Mouse (Mus musculus): ENCODE measurements around the gene Dse. TPM values are rescaled to one million over a fixed set of nuclear protein-coding genes. Genes with fewer than 3 reads are reported as not detected.

The Dse gene
- polyA plus RNA-seq (2012; rRNA removed): 5.5 and 7.3 TPM in 2 replicates

DNA sequence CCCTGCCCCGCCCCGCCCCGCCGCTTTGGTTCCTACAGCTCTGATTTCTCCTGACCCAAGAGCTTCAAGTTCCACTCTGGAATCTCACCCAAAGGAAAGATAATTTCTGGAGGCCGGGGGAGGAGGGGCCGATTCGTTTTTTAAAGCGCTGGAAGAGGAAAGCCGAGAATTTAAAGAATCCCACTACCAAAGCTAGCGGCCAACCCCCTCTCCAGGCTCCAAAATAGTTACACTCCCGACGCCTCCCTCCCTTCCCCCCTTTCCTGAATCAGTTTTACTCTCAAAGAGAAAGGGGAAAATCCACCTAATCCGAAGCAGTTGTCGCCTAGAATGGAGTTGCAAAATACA, at the start of gene Dse:
TSS of gene Dse (minus strand) at position 213 of the 348 bp plus-strand sequence.

DNA sequence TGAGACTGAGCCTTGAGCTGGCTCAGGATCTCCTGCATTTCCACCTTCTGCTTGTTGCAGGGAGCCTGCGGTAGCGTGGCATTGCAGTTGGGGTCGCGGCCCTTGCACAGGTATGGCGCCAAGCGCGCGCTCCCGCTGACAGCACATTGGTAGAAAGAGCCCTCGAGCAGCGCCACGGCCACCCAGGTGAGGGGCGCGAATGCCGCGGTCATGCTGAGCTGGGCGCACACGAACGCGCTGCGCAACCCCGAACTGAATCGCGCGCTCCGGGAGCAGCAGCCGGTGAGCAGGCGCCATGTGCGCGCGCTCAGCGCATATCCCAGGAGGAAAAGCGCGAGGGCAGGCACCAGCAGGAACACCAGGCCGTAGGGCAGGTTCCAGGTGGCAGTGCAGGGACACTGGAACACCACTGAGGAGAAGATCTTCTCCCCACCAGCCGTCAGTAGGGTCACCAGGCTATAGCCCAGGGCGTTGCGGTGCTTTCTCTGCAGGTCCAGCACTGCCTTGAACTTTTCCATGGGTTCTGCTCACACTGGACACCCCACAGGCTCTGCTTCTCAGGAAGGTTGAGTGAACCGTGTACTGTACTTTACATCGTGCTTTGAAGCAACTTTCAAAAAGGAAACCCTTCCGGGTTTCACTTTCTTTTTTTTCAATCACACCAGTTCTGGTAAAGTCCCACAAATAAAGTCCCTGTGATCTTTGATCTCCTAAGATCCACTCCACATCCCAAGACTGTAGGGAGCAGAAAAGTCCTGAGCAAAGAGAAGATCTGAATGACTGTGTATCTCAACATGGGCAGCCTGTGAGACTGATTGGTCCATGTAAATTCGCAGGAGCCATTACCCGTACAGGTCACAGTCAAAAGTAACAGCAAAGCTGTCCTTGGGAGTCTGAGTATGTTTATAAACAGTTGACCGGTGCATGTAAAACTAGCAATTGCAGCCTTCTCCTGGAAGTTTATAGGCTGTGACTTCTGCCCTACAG, 79.8 kb downstream of the Dse start, which contains the start of gene Calhm6:
TSS of gene Calhm6 (minus strand) at position 593 of the 987 bp plus-strand sequence.

Other genes starting within 250 kb of the Dse start
- 70.7 and 83.6 TPM in 2 replicates for gene Rwdd1, start 188.1 kb downstream of the Dse start, polyA plus RNA-seq (2012; rRNA removed)
- gene Trappc3l, start 170.1 kb downstream of the Dse start, polyA plus RNA-seq (2012; rRNA removed): 0.08 TPM in 1 of 2 replicates, not detected in the other
- not detected in 2 replicates for gene Calhm4, start 163.4 kb downstream of the Dse start, polyA plus RNA-seq (2012; rRNA removed)
- gene Calhm5, start 111.2 kb downstream of the Dse start, polyA plus RNA-seq (2012; rRNA removed): 0.52 and 0.70 TPM in 2 replicates
- gene Calhm6, start 79.7 kb downstream of the Dse start, polyA plus RNA-seq (2012; rRNA removed): 0.35 and 0.61 TPM in 2 replicates
- gene Tspyl1, start 74.5 kb upstream of the Dse start, polyA plus RNA-seq (2012; rRNA removed): 75.1 and 75.2 TPM in 2 replicates
- gene Tspyl4, start 89.7 kb upstream of the Dse start, polyA plus RNA-seq (2012; rRNA removed): 244 and 252 TPM in 2 replicates
- gene Col10a1, start 182.3 kb upstream of the Dse start, polyA plus RNA-seq (2012; rRNA removed): 0.08 and 1.0 TPM in 2 replicates
- gene Nt5dc1, start 210.8 kb upstream of the Dse start, polyA plus RNA-seq (2012; rRNA removed): 1.0 and 1.5 TPM in 2 replicates

Measured in central nervous system, embryonic 18 days (tissue).